Mouse (Mus musculus): ENCODE measurements around the gene Letmd1. TPM values are rescaled to one million over a fixed set of nuclear protein-coding genes. Genes with fewer than 3 reads are reported as not detected.
"Not testable (repeated sequence)": the region's sequence is repeated elsewhere in the genome, so short reads cannot be mapped to it uniquely, and the experiment has no call there.

Gene Letmd1
- 10 to 100 TPM; 11.2 to 14.0 (median 11.8) TPM for total RNA-seq (2022)

DNA sequence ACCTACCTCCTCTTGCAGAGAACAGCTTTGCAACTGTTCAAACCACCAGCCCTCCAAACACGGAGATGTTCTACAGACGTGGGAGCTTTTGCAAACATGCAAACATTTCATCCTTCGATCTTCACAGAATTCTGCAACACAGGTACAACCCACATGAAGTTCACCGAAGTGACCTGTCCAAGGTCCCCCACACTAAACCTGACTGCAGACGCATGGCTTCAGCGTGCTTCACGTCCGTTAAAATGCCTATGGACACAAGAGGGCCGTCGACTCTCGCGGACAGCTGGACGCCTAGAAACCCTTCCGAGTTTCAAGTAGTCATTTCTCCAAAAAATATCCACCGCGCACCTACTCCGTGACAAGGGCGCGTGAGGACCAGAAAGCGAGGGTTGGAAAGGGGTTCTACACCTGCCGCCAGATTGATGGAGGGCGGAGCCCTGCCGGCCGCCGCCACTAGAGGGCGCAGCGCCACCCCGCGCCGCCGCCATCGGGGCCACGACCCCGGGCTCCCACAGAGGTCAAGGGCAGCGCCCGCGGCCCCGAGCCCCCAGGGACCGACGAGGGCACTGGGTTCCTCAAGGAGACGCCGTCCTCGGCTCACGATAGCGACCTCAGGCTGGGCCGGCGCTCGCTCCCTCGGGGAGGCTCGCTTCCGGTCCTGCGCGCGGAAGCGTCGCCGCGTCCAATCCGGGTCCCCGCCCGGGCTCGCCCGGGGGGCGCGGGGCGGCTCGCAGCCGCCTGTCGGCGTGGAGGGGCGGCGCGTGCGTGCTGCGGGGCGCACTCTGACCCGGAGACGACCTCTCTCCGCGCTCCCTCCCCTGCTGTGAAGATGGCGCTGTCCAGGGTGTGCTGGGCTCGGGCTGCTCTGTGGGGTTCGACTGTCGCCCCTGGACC lies at the start of gene Letmd1:
Gene Letmd1, plus strand, starts transcription at position 729 of the 894 bp plus-strand sequence.
- DNase-seq (ENCODE audit: low spot score), result peak; percentile 83

DNA sequence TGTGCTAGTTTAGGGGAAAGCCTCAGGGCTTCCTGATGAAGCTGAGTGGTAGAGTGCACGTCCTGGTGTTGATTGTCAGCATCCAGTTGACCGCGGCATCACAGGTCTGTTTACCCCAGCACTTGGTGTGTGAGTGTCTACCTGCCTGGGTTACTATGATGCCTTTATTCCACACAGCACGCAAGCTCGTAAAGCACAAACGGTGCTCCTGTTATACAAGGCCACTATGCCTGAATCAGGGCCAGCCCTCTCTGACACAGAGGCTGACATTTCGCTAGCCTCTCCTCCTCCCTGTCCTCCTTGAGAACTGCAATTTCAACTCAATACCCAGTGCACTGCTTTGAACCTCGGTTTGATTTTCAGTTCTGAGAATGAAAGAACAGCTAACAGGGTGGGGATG lies 49.5 kb upstream of the Letmd1 start:
- no peak for DNase-seq (ENCODE audit: low spot score)

DNA sequence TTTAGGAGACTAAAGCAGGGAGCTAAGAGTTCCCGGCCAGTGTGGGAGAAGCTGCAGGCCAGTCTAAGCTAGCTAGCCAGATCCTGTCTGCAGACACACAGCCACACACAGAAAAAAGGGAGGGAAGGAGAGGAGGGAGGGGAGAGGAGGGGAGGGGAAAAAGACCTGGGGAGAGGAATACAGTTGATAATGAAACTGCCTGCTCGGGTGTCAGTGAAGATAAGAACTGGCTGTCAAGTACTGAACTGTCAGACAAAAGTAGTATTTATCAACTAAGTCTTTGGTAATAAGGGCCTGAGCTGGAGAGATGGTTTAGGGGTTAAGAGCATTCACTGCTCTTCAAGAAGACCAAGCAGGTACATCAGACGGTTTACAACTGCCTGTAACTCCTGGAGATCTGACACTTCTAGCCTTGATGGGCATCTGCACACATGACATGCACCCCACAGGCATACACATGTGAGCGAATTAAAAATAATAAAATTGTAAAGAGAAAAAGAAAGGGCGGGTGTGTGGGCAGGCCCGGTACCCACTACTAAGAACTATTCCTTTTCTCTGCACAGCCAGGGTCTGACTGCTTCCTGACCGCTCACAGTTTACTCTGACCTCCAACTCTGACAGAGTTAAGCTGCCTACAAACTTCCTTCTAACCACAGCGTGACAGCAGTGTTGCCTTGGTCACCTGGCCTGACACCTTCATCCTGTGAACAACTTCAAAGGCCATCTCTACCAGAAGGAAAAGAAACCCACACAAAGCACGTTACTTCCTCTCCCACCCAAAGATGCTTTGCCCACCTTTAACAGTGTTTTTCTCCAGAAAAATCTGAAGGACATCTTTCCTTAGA lies 48.7 kb upstream of the Letmd1 start:
- no peak for DNase-seq (ENCODE audit: low spot score)

DNA sequence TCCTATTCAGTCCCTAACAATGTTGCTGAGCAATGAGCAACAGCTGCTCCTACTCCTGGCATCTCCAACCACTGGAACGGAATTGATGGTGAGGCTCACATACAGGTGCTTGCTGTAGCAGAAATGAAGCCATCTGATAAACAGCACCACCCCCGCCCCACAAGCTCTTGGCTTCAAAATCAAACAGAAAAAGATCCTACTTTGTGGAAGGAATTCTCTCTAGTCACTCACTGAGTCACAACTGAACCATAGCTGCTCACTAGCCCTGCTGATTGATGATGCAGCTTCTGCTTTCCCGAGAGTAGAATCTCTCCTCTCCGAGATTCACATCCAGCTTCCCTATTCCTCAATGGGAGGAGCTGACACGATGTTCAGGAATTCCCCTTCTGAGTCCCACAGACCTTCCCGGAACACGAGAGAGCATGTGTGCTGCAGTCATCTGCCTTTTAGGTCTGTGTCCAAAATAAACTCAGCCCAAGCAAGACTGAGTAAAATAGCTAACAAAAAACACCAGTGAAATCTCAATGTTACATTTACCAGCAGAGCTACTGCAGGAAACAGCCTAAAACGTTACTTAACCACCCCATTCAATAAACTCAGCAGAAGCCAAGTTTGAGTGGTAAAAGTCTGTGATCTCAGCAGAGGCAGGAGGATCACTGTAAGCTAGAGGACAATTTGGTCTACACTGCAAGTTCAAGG lies 47.6 kb upstream of the Letmd1 start:
- peak; percentile 62 for DNase-seq (ENCODE audit: low spot score)

DNA sequence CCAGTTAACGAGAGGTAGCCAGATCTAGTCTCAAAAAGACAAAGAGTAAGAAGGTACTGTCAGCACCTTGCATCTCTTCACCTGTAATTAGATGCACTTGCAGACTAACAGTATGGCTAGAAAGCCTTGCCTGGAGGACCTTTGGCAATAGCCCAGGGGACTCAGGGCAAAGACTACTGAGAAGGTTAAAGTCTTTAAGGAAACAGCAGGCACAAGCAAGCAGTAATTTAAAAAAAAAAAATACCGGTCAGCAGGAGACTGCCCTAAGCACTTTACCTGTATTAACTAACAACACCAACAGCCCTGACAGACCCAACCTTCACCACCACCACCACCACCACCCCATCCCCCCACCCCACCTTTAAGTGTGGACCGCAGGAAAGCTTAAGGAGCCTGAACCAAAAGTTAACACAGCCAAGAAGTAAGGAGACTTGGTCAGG lies 47.0 kb upstream of the Letmd1 start, which contains the start of gene Gm5475:
Gene Gm5475, plus strand, starts transcription at position 390 of the 440 bp plus-strand sequence.
- not testable (repeated sequence) for DNase-seq (ENCODE audit: low spot score)

DNA sequence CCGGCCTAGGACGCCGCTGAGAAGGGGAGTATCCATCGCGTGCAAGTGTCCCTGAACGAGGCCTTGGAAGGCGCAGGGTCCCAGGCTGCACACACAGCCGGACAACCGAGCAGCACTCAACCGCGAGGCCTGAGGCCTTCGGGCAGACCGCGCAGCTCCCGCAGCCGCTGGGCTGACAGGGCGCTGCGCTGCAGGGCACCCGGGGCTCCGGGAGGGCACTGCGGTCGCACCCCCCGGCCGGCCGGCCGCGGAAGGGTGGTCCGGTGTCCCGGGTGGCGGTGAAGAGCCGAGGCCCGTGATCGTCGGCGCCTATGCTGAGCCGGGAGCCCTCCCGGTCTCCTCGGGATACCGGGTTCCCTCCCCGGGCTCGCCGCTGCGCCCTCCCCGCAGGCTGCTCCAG lies 46.3 kb upstream of the Letmd1 start:
- DNase-seq (ENCODE audit: low spot score), result no peak

DNA sequence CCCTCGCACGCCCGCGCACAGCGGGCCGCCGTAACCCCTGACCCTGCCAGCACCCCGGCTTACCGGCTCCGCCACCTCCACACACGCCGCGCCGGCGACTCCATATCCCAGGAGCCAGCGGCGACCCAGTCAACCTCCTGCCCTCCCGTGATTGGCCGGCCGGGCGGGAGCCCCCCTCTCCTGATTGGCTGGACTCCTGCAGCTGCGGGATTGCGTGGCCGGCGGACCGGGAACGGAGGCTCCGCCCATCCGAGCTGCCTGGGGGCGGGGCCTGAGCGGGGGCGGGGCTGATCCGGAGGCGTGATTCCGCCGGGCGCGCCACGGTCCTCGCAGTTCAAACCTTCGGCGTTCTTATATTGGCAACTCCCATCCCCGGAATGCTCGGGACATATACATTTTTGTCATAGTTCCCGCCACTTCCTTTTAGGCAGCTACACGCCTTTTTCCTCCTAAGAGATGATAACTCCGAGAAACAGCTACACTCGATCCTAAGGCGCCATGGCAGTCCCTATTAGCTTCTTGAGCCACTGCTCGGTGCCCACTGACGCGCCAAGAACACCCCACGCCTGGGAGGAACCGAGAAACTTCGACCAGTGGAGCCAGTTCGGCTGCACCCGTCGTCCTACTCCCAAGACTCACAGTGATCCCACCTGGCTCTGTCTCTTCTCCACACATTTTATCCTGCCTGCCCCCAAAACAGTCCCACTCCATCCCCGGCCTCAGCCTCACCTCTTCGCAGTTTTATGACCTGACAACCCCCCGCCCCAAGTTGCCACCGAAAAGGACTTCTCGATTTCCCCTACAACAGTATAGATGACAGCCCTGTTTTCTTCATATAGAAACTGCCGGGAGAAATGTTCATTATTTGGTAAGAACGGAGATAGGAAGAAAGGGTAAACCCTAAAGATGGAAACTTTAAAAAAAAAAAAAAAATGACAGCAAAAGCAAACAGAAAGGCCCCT lies 45.6 kb upstream of the Letmd1 start:
- peak; percentile 95 for DNase-seq (ENCODE audit: low spot score)

DNA sequence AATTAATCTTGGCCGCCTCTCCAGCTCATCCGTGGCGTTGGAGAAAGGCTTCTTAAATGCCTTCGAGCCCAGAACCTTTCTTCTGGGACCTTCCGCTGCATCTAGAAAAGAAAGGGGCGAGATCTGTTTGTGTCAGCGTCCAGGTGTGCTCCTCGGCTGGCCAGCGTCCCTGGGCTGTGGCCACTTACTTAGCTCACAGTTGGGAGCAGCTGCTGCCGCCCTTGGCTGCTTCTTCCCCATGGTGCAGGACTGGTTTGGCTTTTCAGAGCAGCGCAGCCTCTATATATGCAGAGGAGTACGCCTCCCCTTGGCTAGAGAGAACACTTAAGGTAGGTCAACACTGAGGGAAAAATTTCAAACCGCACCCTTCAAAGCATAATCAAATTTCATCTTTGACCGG lies 44.9 kb upstream of the Letmd1 start:
- DNase-seq (ENCODE audit: low spot score), result no peak

DNA sequence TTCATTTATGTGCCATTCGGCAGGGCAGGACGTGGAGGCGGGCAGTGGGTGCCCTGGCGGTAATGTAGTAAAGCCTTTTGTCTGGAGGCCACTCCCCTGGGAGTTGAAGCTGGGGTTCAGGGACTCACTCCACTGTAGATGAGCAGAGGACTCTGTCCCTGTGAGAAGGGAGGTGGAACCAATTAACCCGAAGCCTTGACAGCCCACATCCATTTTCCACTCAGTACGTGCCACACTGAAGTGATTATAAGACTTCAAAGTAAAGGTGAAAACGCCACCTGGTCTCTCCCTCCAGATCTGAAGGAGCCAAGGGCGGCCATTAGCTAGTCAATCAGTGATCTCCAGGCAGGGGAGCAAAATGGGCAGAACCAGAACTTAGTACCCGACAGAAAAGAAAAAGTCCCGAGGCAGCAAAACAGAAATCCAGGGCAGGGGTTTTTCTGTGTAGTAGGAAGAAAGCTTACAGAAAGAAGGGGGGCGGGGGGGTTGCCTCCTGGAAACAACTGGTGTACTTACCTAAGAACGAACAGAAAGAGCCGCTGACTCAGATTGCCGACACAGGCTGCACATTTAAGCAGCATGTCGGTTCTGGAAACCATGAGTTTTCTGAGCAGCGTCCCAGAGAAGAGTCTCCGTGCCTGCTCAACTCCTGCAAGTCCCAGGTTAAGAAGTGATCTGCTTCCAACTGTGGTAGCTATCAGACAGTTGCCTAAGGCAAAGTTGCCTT lies 44.3 kb upstream of the Letmd1 start, which contains the start of gene Slc11a2:
Gene Slc11a2, minus strand, starts transcription at position 677 of the 727 bp plus-strand sequence.
- no peak for DNase-seq (ENCODE audit: low spot score)

DNA sequence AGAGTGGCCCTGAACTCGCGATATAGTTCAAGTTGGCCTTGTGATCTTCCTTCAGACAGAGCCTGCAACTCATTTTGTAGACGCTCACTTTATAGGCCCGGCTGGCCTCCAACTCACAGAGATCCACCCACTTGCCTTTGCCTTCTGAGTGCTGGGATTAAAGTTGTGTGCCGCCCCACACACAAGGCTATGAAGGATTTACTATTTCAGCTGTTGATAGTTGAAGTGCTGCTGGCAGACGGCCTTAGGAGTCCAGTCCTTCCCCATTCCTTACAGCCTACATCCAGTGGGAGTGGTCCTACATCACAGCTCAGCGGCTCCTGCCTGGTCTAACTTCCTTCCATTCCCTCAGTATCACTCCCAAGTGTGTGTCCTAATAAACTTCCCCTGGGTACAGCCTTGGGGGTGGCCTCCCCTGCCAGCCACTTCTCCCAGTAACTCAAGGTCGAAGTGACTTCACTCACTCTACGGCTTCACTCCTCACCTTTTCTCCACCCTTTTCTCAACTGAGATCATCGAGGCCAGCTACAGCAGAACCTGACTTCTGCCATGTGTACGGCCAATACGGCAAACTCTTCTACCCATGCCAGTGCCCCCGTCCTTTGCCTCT lies 40.4 kb upstream of the Letmd1 start:
- no peak for DNase-seq (ENCODE audit: low spot score)

DNA sequence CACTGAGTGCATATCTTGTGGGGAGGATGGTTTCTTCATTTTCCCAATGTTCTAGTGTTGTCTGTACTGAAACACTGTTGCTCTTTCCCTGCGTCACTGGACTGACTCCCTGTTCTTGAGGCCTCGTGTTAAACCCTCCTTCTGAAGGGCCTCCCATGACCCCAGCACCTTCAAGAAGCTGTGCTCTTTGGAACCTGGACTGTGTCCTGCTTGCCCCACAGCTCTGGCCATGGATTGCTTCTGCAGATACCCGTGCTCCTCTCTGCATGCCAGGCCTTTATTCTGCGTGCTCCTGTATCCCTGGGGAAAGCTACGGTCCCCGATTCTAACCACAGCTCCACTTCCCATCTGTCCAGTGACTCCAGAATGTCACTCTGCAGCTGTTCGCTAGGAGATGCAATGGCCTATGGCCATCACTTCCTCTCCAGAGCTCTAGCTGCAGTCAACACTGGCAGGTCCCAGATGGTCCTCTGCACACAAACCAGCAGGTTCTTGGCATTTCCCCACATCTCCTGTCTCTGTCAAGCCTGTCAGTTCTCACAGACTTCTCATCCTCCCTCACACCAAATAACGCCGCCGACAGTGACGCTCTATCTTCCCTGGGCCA lies 38.8 kb upstream of the Letmd1 start:
- DNase-seq (ENCODE audit: low spot score), result no peak

DNA sequence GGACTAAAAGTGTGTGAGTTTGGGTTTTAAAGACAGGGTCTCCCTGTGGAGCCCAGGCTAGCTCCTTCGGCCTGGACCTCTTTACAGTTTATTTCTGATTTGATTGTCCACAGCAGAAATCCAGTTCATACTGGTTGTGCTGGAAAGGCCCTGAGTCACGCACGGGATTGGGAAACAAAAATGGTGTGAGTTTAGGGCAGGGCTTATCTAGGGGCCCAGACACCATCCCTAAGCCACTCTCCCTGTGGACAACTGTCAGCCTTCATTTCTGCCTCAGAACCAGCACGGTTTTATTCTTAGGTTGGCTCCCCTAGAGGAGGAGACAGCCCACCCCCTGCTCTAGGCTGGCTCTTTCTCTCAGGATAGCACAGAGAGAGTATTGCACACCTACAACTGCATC lies 35.6 kb upstream of the Letmd1 start:
- no peak for DNase-seq (ENCODE audit: low spot score)

DNA sequence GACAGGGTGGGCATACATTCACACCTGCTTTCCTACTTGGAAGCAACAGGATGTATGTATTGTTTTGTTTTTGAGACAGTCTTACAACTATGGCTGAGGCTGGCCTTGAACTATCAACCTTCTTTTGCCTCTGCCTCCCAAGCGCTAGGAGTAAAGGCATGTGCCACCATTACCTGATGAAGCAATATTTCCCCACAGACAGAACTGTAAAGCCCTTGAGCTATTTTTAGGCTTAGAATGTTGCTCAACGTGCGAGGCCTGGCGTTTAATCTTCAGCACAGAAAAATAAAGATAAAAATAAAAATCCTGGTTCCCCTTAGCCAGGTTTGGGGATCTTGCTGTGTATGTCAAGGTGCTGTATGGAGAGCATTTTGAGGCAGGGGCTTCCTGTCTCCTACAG lies 32.7 kb upstream of the Letmd1 start:
- no peak for DNase-seq (ENCODE audit: low spot score)

DNA sequence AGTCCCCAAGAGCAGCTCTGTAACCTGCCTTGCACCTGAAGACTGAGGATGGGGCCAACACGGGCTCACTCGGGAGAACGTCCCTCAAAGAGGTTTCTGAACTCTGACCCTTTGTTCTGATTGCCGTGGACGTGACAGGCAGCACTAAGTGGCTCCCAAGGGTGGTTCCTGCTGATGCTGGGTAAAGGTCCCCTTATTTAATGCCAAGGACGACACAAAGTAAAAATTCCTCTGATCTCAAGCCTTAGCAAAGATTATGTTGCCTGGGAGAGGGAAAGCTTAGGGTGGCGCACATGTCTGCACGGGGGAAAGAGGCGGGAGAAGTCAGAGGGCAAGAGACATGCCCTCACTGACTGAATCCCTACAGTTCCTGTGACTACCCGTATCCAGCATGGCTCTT lies 32.3 kb upstream of the Letmd1 start:
- DNase-seq (ENCODE audit: low spot score), result no peak

DNA sequence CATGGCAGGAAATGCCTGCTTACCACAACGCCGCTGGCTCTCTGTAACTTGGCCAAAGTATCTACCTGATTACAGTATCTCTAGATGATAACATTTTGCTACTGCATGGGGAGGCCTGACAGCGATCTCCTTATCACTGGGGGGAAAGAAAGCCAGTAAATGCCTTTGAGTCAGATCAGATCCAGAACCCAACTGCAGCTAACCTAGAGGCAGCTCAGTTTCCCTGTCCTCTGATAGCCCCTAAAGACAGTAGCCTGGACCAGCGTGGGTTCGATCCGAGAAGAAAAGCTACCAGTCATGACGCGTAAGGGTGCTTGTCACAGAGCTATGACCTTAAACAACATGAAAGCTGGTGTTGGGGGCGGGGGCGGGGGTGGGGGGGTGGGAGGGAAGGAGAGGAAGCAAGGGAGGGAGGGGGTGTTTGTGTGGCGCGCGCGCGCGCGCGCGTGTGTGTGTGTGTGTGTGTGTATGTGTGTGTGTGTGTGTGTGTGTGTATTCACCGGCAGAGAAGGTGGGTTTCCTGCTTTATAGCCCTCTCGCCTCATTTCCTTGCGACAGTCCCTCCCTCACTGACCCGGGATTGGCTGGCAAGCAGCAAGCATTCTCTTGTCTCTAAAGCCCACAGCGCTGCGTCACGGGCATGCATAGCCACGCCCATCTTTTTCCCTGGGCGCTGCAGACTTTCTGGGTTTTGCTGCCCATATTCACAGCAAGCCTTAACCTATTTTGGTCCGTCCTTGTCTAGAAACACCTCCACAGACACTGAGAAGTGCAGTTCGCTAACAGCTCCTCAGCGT lies 25.5 kb upstream of the Letmd1 start:
- DNase-seq (ENCODE audit: low spot score), result peak; percentile 83

DNA sequence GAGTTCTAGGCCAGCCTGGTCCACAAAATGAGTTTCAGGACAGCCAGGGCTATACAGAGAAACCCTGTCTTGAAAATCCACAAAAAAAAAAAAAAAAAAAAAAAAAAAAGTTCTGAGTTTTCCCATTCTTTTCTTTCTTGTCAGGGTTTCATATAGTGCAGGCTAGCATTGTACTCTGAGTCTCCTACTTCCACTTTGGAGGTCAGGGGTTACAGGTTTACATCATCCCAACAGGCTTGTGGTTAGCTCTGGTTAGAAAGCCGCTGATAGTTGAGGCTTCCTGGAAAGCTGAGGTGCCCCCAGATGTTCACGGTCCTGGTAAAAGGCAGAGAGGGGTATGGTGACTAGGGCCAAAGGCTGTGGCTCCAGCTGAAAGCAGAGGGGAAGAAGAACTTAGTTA lies 21.9 kb upstream of the Letmd1 start:
- DNase-seq (ENCODE audit: low spot score), result no peak

DNA sequence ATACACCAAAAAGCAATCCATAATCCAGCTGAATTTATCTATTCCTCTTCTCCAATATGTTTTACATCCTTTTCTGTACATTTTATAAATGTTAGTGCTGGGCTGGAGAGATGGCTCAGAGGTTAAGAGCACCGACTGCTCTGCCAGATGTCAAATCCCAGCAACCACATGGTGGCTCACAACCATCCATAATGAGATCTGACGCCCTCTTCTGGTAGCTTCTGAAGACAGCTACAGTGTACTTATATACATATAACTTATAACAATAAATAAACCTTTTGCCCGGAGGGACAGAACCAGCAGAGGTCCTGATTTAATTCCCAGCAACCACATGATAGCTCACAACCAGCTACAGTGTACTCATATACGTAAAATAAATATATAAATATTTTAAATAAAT lies 20.3 kb upstream of the Letmd1 start:
- DNase-seq (ENCODE audit: low spot score), result no peak

DNA sequence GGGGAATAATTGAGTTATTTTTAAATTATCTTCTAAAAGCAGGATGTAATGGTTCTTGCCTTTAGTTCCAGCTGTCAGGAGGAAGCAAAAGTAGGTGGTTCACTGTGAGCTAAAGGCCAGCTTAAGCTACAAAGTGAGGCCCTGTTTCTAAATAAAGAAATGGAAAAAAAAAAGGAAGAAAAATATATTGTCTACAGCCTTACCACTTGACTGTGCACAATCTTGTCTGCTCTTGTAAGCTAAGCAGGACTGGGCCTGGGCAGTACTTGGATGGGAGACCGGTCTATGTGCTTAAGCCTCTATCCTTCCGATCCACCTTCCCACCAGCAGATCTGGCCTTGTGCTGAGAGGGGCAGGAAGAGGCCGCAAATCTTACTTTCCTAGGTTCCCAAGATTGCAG lies 19.3 kb upstream of the Letmd1 start:
- no peak for DNase-seq (ENCODE audit: low spot score)

Measured in heart, adult 8-10 months (tissue).